Mouse (Mus musculus): ENCODE measurements at regions not wholly inside any gene's neighbourhood (a gene's known extent, or its start where the extent isn't known, plus 50 kb on each side); places are given as distances from the start of the nearest gene placed in this dataset.

DNA sequence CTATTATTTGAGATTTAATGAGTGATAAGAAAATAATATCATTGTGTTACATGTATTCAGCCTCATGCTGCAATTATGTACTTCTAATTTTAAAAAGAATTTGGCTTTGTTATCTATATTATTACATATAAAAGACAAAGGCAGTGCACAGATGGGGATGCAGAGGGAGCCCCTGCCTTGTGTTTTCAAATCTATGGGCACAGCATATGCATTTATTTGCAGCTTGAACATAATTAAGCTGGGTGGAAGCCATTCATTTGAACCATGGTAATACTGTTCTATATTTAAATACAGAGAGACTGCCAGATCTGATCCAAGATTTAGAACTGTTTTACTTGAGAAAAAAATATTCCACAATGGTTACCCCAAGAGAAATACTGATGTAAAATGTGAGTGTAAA, 56.5 kb upstream of the Neil3 start:
- DNase-seq (ENCODE audit: low spot score), result peak; percentile 14
- H3K4me2 ChIP-seq (ENCODE audit: low read depth, low read length, poor library complexity, severe bottlenecking), result no peak overlapping the region
- no peak for ATAC-seq (ENCODE audit: low FRiP score)
- H3K27me3 ChIP-seq (ENCODE audit: insufficient read depth, low read length), result no peaks in the 10 kb centered on the region
- H3K36me3 ChIP-seq (ENCODE audit: insufficient read depth, low read length), result no peaks in the 10 kb centered on the region
- TF ChIP-seq CTCF (IDR thresholded peaks at IDR 0.05), result 0 out of 2 replicates have a peak, but pooled peaks have one; percentile 7
- no peaks in the 10 kb centered on the region for H3K9me3 ChIP-seq (ENCODE audit: low read length)
- no peak overlapping the region for H3K27ac ChIP-seq (ENCODE audit: low read depth, low read length)
- no peak overlapping the region for H3K9ac ChIP-seq (replicated peaks; ENCODE audit: low read length, poor library complexity, severe bottlenecking)
- no peak overlapping the region for H3K4me3 ChIP-seq (ENCODE audit: low read depth, low read length)
- H3K4me1 ChIP-seq (ENCODE audit: insufficient read depth, low read length), result no peaks in the 10 kb centered on the region
